Mouse (Mus musculus) liver, adult 2 months (tissue): ENCODE results near the gene Gm28044.
"Not testable (repeated sequence)": the region's sequence is repeated elsewhere in the genome, so short reads cannot be mapped to it uniquely, and the experiment has no call there.

Experiments
- CTCF ChIP-seq: fragments of 200-500 bp; IDR thresholded peaks from 2 replicates; pipeline ENCODE4 v1.5.1; 2011; ENCODE audit warnings: low read depth, low read length, control low read depth
- POLR2A ChIP-seq: fragments of 200-500 bp; IDR thresholded peaks from 2 replicates; pipeline ENCODE4 v1.6.1; 2011; ENCODE audit warnings: low read length, control low read depth; ENCODE audit not compliant: insufficient read depth; ENCODE audit errors: extremely low read depth

- TF ChIP-seq CTCF, POLR2A: not testable (repeated sequence)
Observed at GRCm38 (mm10) chr13:67375050-67375911, 14.9 kb upstream of the Gm28044 start, which contains the start of the genes Gm28041 and Zfp456.
